In genomic region chr13:55468851-55469560, GRCm38 (mm10) we compare ENCODE assay signal across 8 mouse cellular contexts. TPM values are rescaled to one million over a fixed set of nuclear protein-coding genes. Genes with fewer than 3 reads are reported as not detected.
DNase-seq lines count a peak whose midpoint lies in the region; ATAC-seq and TF ChIP-seq lines count a peak whose summit lies in the region.

No protein-coding gene starts in this region.

- peak overlapping the region; percentile 99 for H3K27ac ChIP-seq in layer of hippocampus, adult 2 months
- H3K27ac ChIP-seq in midbrain, embryonic 11.5 days (ENCODE audit: low read depth, low read length), result peak overlapping the region; percentile 4; the same call in 1 of the 2 replicates

- H3K4me3 ChIP-seq in layer of hippocampus, adult 2 months, result no peak overlapping the region; the same call in 1 of the 2 replicates
- no peak overlapping the region for H3K4me3 ChIP-seq in midbrain, embryonic 11.5 days (ENCODE audit: low read depth, low read length)

- ATAC-seq in midbrain, embryonic 11.5 days (ENCODE audit: low FRiP score), result no peak

- H3K9ac ChIP-seq in midbrain, embryonic 11.5 days (ENCODE audit: low read length), result no peak overlapping the region

- peaks cover 65% of the 10 kb centered on the region for H3K4me1 ChIP-seq in midbrain, embryonic 11.5 days (ENCODE audit: control insufficient read depth, insufficient read depth, low read length)

- H3K9me3 ChIP-seq in midbrain, embryonic 11.5 days (ENCODE audit: control insufficient read depth, low read length), result no peaks in the 10 kb centered on the region

- H3K36me3 ChIP-seq in midbrain, embryonic 11.5 days (ENCODE audit: control insufficient read depth, insufficient read depth, low read length), result peaks cover 1% of the 10 kb centered on the region; the same call in 1 of the 2 replicates

- H3K27me3 ChIP-seq in midbrain, embryonic 11.5 days (ENCODE audit: control insufficient read depth, insufficient read depth, low read length), result no peaks in the 10 kb centered on the region

- DNase-seq in adrenal gland, adult (ENCODE audit: inconsistent age in 2 of 2, low spot score in 1 of 2), result peak; percentile 67 to 86
- DNase-seq in adrenal gland, adult 18-20 months (ENCODE audit: low spot score in 2 of 2), result no peak
- peak in 1 of 2 experiments; percentile 42 for DNase-seq in layer of hippocampus, adult 2 months (ENCODE audit: low spot score in 2 of 2)
- no peak for DNase-seq in layer of hippocampus, adult 9-10 months (ENCODE audit: low spot score)
- DNase-seq in embryo, embryonic 9.5 days (ENCODE audit: extremely low spot score), result peak; percentile 52
- DNase-seq in midbrain, embryonic 11.5 days (ENCODE audit: low spot score, missing footprints), result peak; percentile 91
- no peak for DNase-seq in right cerebral cortex, postnatal 36 days (ENCODE audit: low spot score in 2 of 2)
- no peak for DNase-seq in cerebellum, postnatal 25 days

- no peak overlapping the region for H3K4me2 ChIP-seq in midbrain, embryonic 11.5 days

- TF ChIP-seq CTCF in layer of hippocampus, adult 2 months (conservative IDR thresholded peaks at IDR 0.05), result peak; percentile 69

- 36% methylated on average over 13 of the region's 13 CpGs for WGBS in midbrain, embryonic 11.5 days

RNA-seq across cellular contexts. Expression of gene Prr7, which starts 4.9 kb away (rescaled TPM):
- total RNA-seq in adrenal gland, adult 18-20 months (2021), result 1 to 10 TPM; 1.9 to 2.2 TPM
- 10 to 100 TPM; 83.0 to 84.5 TPM for total RNA-seq in layer of hippocampus, adult 2 months (2021)
- polyA plus RNA-seq in midbrain, embryonic 11.5 days (2014; fragmentation: Nextera tagmentation; extraction: Ambion mirVana), result 2.8 and 3.0 TPM in 2 replicates

RNA-seq across cellular contexts. Expression of gene Dbn1, which starts 18.9 kb away (rescaled TPM):
- 10 to 100 TPM; 11.1 to 16.2 TPM for total RNA-seq in adrenal gland, adult 18-20 months (2021)
- 100 to 1,000 TPM; 396 to 403 TPM for total RNA-seq in layer of hippocampus, adult 2 months (2021)
- 292 and 294 TPM in 2 replicates for polyA plus RNA-seq in midbrain, embryonic 11.5 days (2014; fragmentation: Nextera tagmentation; extraction: Ambion mirVana)

RNA-seq across cellular contexts. Expression of gene Grk6, which starts 24.1 kb away (rescaled TPM):
- total RNA-seq in adrenal gland, adult 18-20 months (2021), result 10 to 100 TPM; 27.1 to 33.1 TPM
- total RNA-seq in layer of hippocampus, adult 2 months (2021), result 10 to 100 TPM; 64.8 to 65.8 TPM
- polyA plus RNA-seq in midbrain, embryonic 11.5 days (2014; fragmentation: Nextera tagmentation; extraction: Ambion mirVana), result 42.0 and 52.3 TPM in 2 replicates

RNA-seq across cellular contexts. Expression of gene F12, which starts 42.4 kb away (rescaled TPM):
- total RNA-seq in adrenal gland, adult 18-20 months (2021), result not detected
- total RNA-seq in layer of hippocampus, adult 2 months (2021), result under 1 TPM; 0.44 to 0.93 TPM
- 0.14 TPM in 1 of 2 replicates, not detected in the other for polyA plus RNA-seq in midbrain, embryonic 11.5 days (2014; fragmentation: Nextera tagmentation; extraction: Ambion mirVana)

RNA-seq across cellular contexts. Expression of gene Pdlim7, which starts 44.5 kb away (rescaled TPM):
- 10 to 100 TPM; 11.6 to 26.8 TPM for total RNA-seq in adrenal gland, adult 18-20 months (2021)
- total RNA-seq in layer of hippocampus, adult 2 months (2021), result 10 to 100 TPM; 97.4 to 99.9 TPM
- 129 and 140 TPM in 2 replicates for polyA plus RNA-seq in midbrain, embryonic 11.5 days (2014; fragmentation: Nextera tagmentation; extraction: Ambion mirVana)

Comparison
In these comparisons a context has a peak if more than half of its experiments do, and no peak if none do; other contexts are left out.
1. DNase-seq: peak in adrenal gland, adult (2 of 2), embryo, embryonic 9.5 days (single experiment) and midbrain, embryonic 11.5 days (single experiment); none in adrenal gland, adult 18-20 months (0 of 2), layer of hippocampus, adult 9-10 months (single experiment), right cerebral cortex, postnatal 36 days (0 of 2) and cerebellum, postnatal 25 days (0 of 2).
2. RNA of gene Prr7, which starts 4.9 kb away (total RNA-seq): 83.0 to 84.5 TPM in layer of hippocampus, adult 2 months; 1.9 to 2.2 TPM in adrenal gland, adult 18-20 months; every median in the first group is over 10 times any median in the second.
3. RNA of gene Dbn1, which starts 18.9 kb away (total RNA-seq): 396 to 403 TPM in layer of hippocampus, adult 2 months; 11.1 to 16.2 TPM in adrenal gland, adult 18-20 months; every median in the first group is over 10 times any median in the second.